9 mouse cellular contexts compared by ENCODE assay signal in genomic region chr2:157075226-157075625, GRCm38 (mm10). TPM values are rescaled to one million over a fixed set of nuclear protein-coding genes. Genes with fewer than 3 reads are reported as not detected.
A peak's percentile ranks its signal among the peaks of the same experiment; 100 is the strongest.
DNase-seq lines count a peak whose midpoint lies in the region; ATAC-seq lines count a peak whose summit lies in the region.
"Had no signal": no experiment of that assay in that cellular context is flagged by ENCODE, and none has a peak within 500 bp of the region (broad histone marks: within the 10 kb centered on the region; RNA-seq: fewer than 3 reads in every experiment).

No protein-coding gene starts in this region.

- no peak overlapping the region; the same call in 1 of the 2 replicates for H3K4me3 ChIP-seq in heart, embryonic 11.5 days (ENCODE audit: low read depth, low read length)
- no peak overlapping the region for H3K4me3 ChIP-seq in embryonic facial prominence, embryonic 11.5 days (ENCODE audit: low read depth, low read length)
- H3K4me3 ChIP-seq in hindbrain, embryonic 11.5 days (ENCODE audit: low read depth, low read length) = no peak overlapping the region
- peak overlapping the region; percentile 73 for H3K4me3 ChIP-seq in midbrain, embryonic 12.5 days

- 85% methylated on average over 3 of the region's 3 CpGs for WGBS in heart, embryonic 11.5 days (ENCODE audit: insufficient replicate concordance)
- 88% methylated on average over 3 of the region's 3 CpGs for WGBS in embryonic facial prominence, embryonic 11.5 days
- 89% methylated on average over 3 of the region's 3 CpGs for WGBS in hindbrain, embryonic 11.5 days
- WGBS in midbrain, embryonic 12.5 days = 89% methylated on average over 3 of the region's 3 CpGs

- no peaks in the 10 kb centered on the region; the same call in 1 of the 2 replicates for H3K36me3 ChIP-seq in heart, embryonic 11.5 days (ENCODE audit: control insufficient read depth, insufficient read depth, low read length)
- peaks cover 3% of the 10 kb centered on the region for H3K36me3 ChIP-seq in embryonic facial prominence, embryonic 11.5 days (replicated peaks; ENCODE audit: control insufficient read depth, insufficient read depth, low read depth, low read length)
- no peaks in the 10 kb centered on the region for H3K36me3 ChIP-seq in hindbrain, embryonic 11.5 days (ENCODE audit: control insufficient read depth, insufficient read depth, low read length)
- H3K36me3 ChIP-seq in midbrain, embryonic 12.5 days = peaks cover 15% of the 10 kb centered on the region

- H3K27me3 ChIP-seq in heart, embryonic 11.5 days (ENCODE audit: control insufficient read depth, insufficient read depth, low read length) = no peaks in the 10 kb centered on the region
- no peaks in the 10 kb centered on the region for H3K27me3 ChIP-seq in embryonic facial prominence, embryonic 11.5 days (ENCODE audit: control insufficient read depth, insufficient read depth, low read length)
- no peaks in the 10 kb centered on the region for H3K27me3 ChIP-seq in hindbrain, embryonic 11.5 days (ENCODE audit: control insufficient read depth, insufficient read depth, low read length)
- no peaks in the 10 kb centered on the region for H3K27me3 ChIP-seq in midbrain, embryonic 12.5 days

- peak overlapping the region; percentile 12; the same call in 1 of the 2 replicates for H3K9ac ChIP-seq in heart, embryonic 11.5 days (ENCODE audit: low read depth, low read length)
- H3K9ac ChIP-seq in embryonic facial prominence, embryonic 11.5 days (replicated peaks; ENCODE audit: low read length) = no peak overlapping the region
- H3K9ac ChIP-seq in hindbrain, embryonic 11.5 days (ENCODE audit: low read depth, low read length) = peak overlapping the region; percentile 3; the same call in 1 of the 2 replicates
- peak overlapping the region; percentile 42; the same call in 1 of the 2 replicates for H3K9ac ChIP-seq in midbrain, embryonic 12.5 days (replicated peaks)

- no peaks in the 10 kb centered on the region for H3K9me3 ChIP-seq in heart, embryonic 11.5 days (replicated peaks; ENCODE audit: control insufficient read depth, low read length)
- no peaks in the 10 kb centered on the region for H3K9me3 ChIP-seq in embryonic facial prominence, embryonic 11.5 days (replicated peaks; ENCODE audit: control insufficient read depth, low read length)
- no peaks in the 10 kb centered on the region for H3K9me3 ChIP-seq in hindbrain, embryonic 11.5 days (ENCODE audit: control insufficient read depth, low read length)
- H3K9me3 ChIP-seq in midbrain, embryonic 12.5 days = no peaks in the 10 kb centered on the region

- no peak for DNase-seq in heart, adult 9 months (ENCODE audit: low spot score in 2 of 2)
- no peak for DNase-seq in embryonic facial prominence, embryonic 11.5 days (ENCODE audit: low spot score)
- DNase-seq in hindbrain, embryonic 11.5 days (ENCODE audit: low spot score) = no peak
- no peak for DNase-seq in layer of hippocampus, adult 9-10 months (ENCODE audit: low spot score)
- DNase-seq in urinary bladder, postnatal 14 days (ENCODE audit: low spot score) = no peak
- no peak for DNase-seq in kidney, adult 11 months
- DNase-seq: gastrocnemius, postnatal 36 days had no signal

- H3K4me2 ChIP-seq in heart, embryonic 11.5 days = peak overlapping the region; percentile 92; the same call in 1 of the 2 replicates
- 0 out of 2 replicates have a peak overlapping the region, but pooled peaks have one; percentile 13 for H3K4me2 ChIP-seq in embryonic facial prominence, embryonic 11.5 days (ENCODE audit: low read depth, low read length)
- peak overlapping the region; percentile 89 for H3K4me2 ChIP-seq in hindbrain, embryonic 11.5 days (replicated peaks; ENCODE audit: low read depth, low read length)
- peak overlapping the region; percentile 99 for H3K4me2 ChIP-seq in midbrain, embryonic 12.5 days (replicated peaks)

- peaks cover 81% of the 10 kb centered on the region for H3K4me1 ChIP-seq in heart, embryonic 11.5 days (ENCODE audit: control insufficient read depth, insufficient read depth, low read length)
- H3K4me1 ChIP-seq in embryonic facial prominence, embryonic 11.5 days (ENCODE audit: control insufficient read depth, insufficient read depth, low read length) = peaks cover 20% of the 10 kb centered on the region
- peaks cover 21% of the 10 kb centered on the region for H3K4me1 ChIP-seq in hindbrain, embryonic 11.5 days (replicated peaks; ENCODE audit: control insufficient read depth, insufficient read depth, low read length)
- peaks cover 81% of the 10 kb centered on the region for H3K4me1 ChIP-seq in midbrain, embryonic 12.5 days

- H3K27ac ChIP-seq in heart, embryonic 11.5 days (ENCODE audit: low read depth, low read length) = 0 out of 2 replicates have a peak overlapping the region, but pooled peaks have one; percentile 16
- no peak overlapping the region for H3K27ac ChIP-seq in embryonic facial prominence, embryonic 11.5 days (replicated peaks; ENCODE audit: low read depth, low read length)
- no peak overlapping the region for H3K27ac ChIP-seq in hindbrain, embryonic 11.5 days (ENCODE audit: low read depth, low read length)
- no peak overlapping the region for H3K27ac ChIP-seq in midbrain, embryonic 12.5 days (replicated peaks)

- ATAC-seq in heart, embryonic 11.5 days (replicated peaks; ENCODE audit: insufficient number of reproducible peaks, low FRiP score, low TSS enrichment) = no peak
- no peak for ATAC-seq in embryonic facial prominence, embryonic 11.5 days (replicated peaks; ENCODE audit: insufficient number of reproducible peaks, low FRiP score, low TSS enrichment, low read depth)
- no peak for ATAC-seq in hindbrain, embryonic 11.5 days (ENCODE audit: low FRiP score)
- no peak for ATAC-seq in midbrain, embryonic 12.5 days (ENCODE audit: low FRiP score, low read depth)

RNA-seq across cellular contexts. Expression of gene Soga1, which starts 3.8 kb away (rescaled TPM):
- 3.4 and 3.6 TPM in 2 replicates for polyA plus RNA-seq in heart, embryonic 11.5 days (2014; fragmentation: Nextera tagmentation; extraction: Ambion mirVana)
- 5.4 and 5.6 TPM in 2 replicates for polyA plus RNA-seq in embryonic facial prominence, embryonic 11.5 days (2014; fragmentation: Nextera tagmentation; extraction: Ambion mirVana)
- polyA plus RNA-seq in hindbrain, embryonic 11.5 days (2014; fragmentation: Nextera tagmentation; extraction: Ambion mirVana) = 7.2 and 9.8 TPM in 2 replicates
- polyA plus RNA-seq in midbrain, embryonic 12.5 days (2016; fragmentation: Nextera tagmentation; extraction: Ambion mirVana) = 6.9 and 7.3 TPM in 2 replicates

RNA-seq across cellular contexts. Expression of gene Tldc2, which starts 11.6 kb away (rescaled TPM):
- 0.26 TPM in 1 of 2 replicates, not detected in the other for polyA plus RNA-seq in heart, embryonic 11.5 days (2014; fragmentation: Nextera tagmentation; extraction: Ambion mirVana)
- polyA plus RNA-seq in embryonic facial prominence, embryonic 11.5 days (2014; fragmentation: Nextera tagmentation; extraction: Ambion mirVana) = not detected in 2 replicates
- polyA plus RNA-seq in hindbrain, embryonic 11.5 days (2014; fragmentation: Nextera tagmentation; extraction: Ambion mirVana) = not detected in 2 replicates
- not detected in 2 replicates for polyA plus RNA-seq in midbrain, embryonic 12.5 days (2016; fragmentation: Nextera tagmentation; extraction: Ambion mirVana)

RNA-seq across cellular contexts. Expression of gene Samhd1, which starts 59.8 kb away (rescaled TPM):
- 20.7 and 26.4 TPM in 2 replicates for polyA plus RNA-seq in heart, embryonic 11.5 days (2014; fragmentation: Nextera tagmentation; extraction: Ambion mirVana)
- polyA plus RNA-seq in embryonic facial prominence, embryonic 11.5 days (2014; fragmentation: Nextera tagmentation; extraction: Ambion mirVana) = 33.3 and 34.0 TPM in 2 replicates
- 23.6 and 29.9 TPM in 2 replicates for polyA plus RNA-seq in hindbrain, embryonic 11.5 days (2014; fragmentation: Nextera tagmentation; extraction: Ambion mirVana)
- 17.1 and 20.6 TPM in 2 replicates for polyA plus RNA-seq in midbrain, embryonic 12.5 days (2016; fragmentation: Nextera tagmentation; extraction: Ambion mirVana)

Comparison
In these comparisons a context has a peak if more than half of its experiments do, and no peak if none do; other contexts are left out.
1. H3K4me2 ChIP-seq: peak in every context shown above with its lines; median percentile 99 in midbrain, embryonic 12.5 days; 92 in heart, embryonic 11.5 days; 89 in hindbrain, embryonic 11.5 days; 13 in embryonic facial prominence, embryonic 11.5 days.